Mouse (Mus musculus) small intestine, adult 2 months (tissue): Measurements from ENCODE around the gene Atad2b.

Experiments
- CTCF ChIP-seq: fragments of 200-500 bp; IDR thresholded peaks from 2 replicates; pipeline ENCODE4 v1.5.1; 2012; ENCODE audit warnings: low read depth, mild to moderate bottlenecking, control low read depth, inconsistent platforms, low read length, moderate library complexity, mixed read lengths; ENCODE audit not compliant: insufficient replicate concordance, insufficient read length; ENCODE audit errors: extremely low read depth
- POLR2A ChIP-seq: fragments of 200-500 bp; IDR thresholded peaks from 2 replicates; pipeline ENCODE4 v1.6.1; 2012; ENCODE audit warnings: low read depth, mild to moderate bottlenecking, control low read depth, inconsistent platforms, low read length, moderate library complexity

- no peak for TF ChIP-seq CTCF
- peak; percentile 65 for TF ChIP-seq POLR2A
Observed at GRCm38 (mm10) chr12:4906951-4907906, 9.9 kb upstream of the Atad2b start, which contains the start of gene Ubxn2a.
